Mouse (Mus musculus) embryonic fibroblast, embryonic 13.5 days (primary cell): ENCODE data around the gene Ccm2l.

Experiments
- CTCF ChIP-seq: IDR thresholded peaks from 2 replicates; pipeline ENCODE4 v1.5.1; 2011; ENCODE audit warnings: mild to moderate bottlenecking, control low read depth, low read length, moderate library complexity, borderline replicate concordance; ENCODE audit not compliant: insufficient read depth
- POLR2A ChIP-seq: IDR thresholded peaks from 2 replicates; pipeline ENCODE4 v1.6.1; 2011; ENCODE audit warnings: low read depth, mild to moderate bottlenecking, control low read depth, low read length, moderate library complexity

DNA sequence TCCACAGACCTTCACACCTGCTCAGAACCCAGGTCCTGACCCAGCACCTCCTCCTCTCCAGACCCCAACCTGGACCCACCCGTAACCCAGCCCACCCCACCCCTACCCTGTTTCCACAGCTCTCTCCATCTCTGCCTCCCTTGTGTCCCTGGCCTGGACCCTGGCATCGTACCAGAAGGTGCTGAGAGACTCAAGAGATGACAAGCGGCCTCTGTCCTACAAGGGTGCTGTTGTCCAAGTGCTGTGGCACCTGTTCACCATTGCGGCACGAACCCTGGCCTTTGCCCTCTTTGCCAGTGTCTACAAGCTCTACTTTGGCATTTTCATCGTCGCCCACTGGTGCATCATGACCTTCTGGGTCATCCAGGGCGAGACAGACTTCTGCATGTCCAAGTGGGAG, 11.9 kb upstream of the Ccm2l start:
- TF ChIP-seq CTCF: no peak
- no peak for TF ChIP-seq POLR2A
